Mouse (Mus musculus) forebrain, embryonic 14.5 days (tissue): Measurements from ENCODE around the gene Celf1. TPM values are rescaled to one million over a fixed set of nuclear protein-coding genes. Genes with fewer than 3 reads are reported as not detected.
A peak's percentile ranks its signal among the peaks of the same experiment; 100 is the strongest.

ENCODE experiments used
- ATAC-seq: fragments of 200-750 bp; cut with Nextera tagmentation; 2 replicates; pipeline ENCODE4 v1.8.0; 2017; ENCODE audit warnings: mild to moderate bottlenecking, moderate library complexity
- DNase-seq: peaks from one replicate; pipeline ENCODE4 v3.0.0-alpha.2; 2015; ENCODE audit warnings: low spot score
- H3K27ac ChIP-seq: fragments of 300-500 bp; sonication (generic); 2 replicates; pipeline ENCODE4 v1.5.1; 2014; ENCODE audit warnings: low read depth, mild to moderate bottlenecking, control low read depth, low read length, moderate library complexity
- H3K27me3 ChIP-seq: fragments of 300-500 bp; sonication (generic); replicated peaks from 2 replicates; pipeline ENCODE4 v1.6.1; 2014; ENCODE audit warnings: low read length, control low read depth, mixed read lengths; ENCODE audit not compliant: control insufficient read depth, insufficient read depth
- H3K36me3 ChIP-seq: fragments of 300-500 bp; sonication (generic); 2 replicates; pipeline ENCODE4 v1.6.1; 2014; ENCODE audit warnings: low read length, control low read depth; ENCODE audit not compliant: control insufficient read depth, insufficient read depth
- H3K4me1 ChIP-seq: fragments of 300-500 bp; sonication (generic); 2 replicates; pipeline ENCODE4 v1.6.1; 2014; ENCODE audit warnings: antibody characterized with exemption, low read length, control low read depth; ENCODE audit not compliant: control insufficient read depth, insufficient read depth
- H3K4me2 ChIP-seq: fragments of 300-500 bp; sonication (generic); 2 replicates; pipeline ENCODE4 v1.6.1; 2014; ENCODE audit warnings: mild to moderate bottlenecking, control low read depth, low read length
- H3K4me3 ChIP-seq: fragments of 300-500 bp; sonication (generic); 2 replicates; pipeline ENCODE4 v1.5.1; 2014; ENCODE audit warnings: low read depth, low read length, control low read depth
- H3K9ac ChIP-seq: fragments of 300-500 bp; sonication (generic); 2 replicates; pipeline ENCODE4 v1.6.1; 2014; ENCODE audit warnings: mild to moderate bottlenecking, low read length, control low read depth, moderate library complexity
- H3K9me3 ChIP-seq: fragments of 300-500 bp; sonication (generic); replicated peaks from 2 replicates; pipeline ENCODE4 v1.6.1; 2016; ENCODE audit warnings: low read length, control low read depth, mixed read lengths; ENCODE audit not compliant: control insufficient read depth
- WGBS: fragments of 180-500 bp; shearing (Covaris S2); extraction: QIAGEN DNeasy Blood & Tissue Kit; methylation state at CpG from one replicate; pipeline ENCODE4 v1.1.7; 2014; 5-methylcytosine and 5-hydroxymethylcytosine counted together
- polyA plus RNA-seq: library from polyadenylated mRNA; unstranded; fragments of >200 nt; fragmentation: Nextera tagmentation; extraction: Ambion mirVana; gene quantifications from 2 replicates; pipeline ENCODE4 v1.2.1, GENCODE M21; 2014

Gene Celf1
- polyA plus RNA-seq, 1 experiment from 2014 or later = 76.4 TPM

DNA sequence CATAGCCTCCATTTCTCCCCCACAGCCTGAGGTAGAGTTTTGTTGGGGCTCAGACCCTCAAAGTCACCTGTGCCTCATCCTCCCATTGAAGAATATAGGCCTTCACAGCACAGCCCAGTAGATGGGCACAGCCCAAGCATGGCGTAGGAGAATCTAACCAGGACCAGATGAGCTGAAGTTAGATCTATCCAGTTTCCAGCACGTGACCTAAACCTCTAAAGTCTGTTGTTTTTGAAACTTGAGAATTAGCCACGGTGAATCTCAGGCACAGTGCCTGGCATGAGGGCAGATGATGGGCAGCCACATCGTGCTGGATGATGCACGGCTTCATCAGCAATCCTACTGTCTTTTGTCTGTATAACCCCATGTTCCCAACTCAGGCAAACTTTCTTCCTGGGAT, 118.3 kb downstream of the Celf1 start:
- Histone ChIP-seq H3K27ac (no peak overlapping the region), H3K9me3 (no peaks in the 10 kb centered on the region), H3K4me1 (peaks cover 6% of the 10 kb centered on the region), H3K4me3 (no peak overlapping the region), H3K36me3 (peaks cover 82% of the 10 kb centered on the region), H3K4me2 (no peak overlapping the region), H3K27me3 (no peaks in the 10 kb centered on the region), H3K9ac (no peak overlapping the region)
- ATAC-seq (no peak), DNase-seq (no peak)
- 94% methylated on average over 5 of the region's 5 CpGs for WGBS

DNA sequence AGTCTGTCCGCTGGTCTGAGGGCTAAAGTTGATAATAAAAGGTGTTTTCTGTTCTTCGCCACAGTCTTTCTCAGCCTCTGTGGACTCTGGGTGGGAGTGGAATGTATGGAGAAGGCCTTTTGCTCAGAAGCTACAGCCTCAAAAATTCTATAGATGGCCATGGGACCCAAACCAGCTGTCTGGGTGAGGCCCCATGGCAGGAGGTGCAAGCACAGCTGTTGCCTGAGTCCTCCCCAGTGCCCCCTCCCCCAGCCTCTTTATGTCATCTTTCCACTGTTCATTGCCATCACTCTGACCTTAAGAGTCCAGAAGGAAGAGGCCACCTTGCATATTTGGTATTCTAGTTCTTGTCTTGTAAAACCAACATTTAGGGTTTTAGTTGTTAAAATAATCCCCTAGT, 119.2 kb downstream of the Celf1 start:
- WGBS = 95% methylated on average over 2 of the region's 2 CpGs
- H3K9me3 ChIP-seq = no peaks in the 10 kb centered on the region
- H3K27me3 ChIP-seq = no peaks in the 10 kb centered on the region
- peaks cover 91% of the 10 kb centered on the region for H3K36me3 ChIP-seq
- H3K9ac ChIP-seq = no peak overlapping the region
- no peak for DNase-seq
- H3K4me2 ChIP-seq = no peak overlapping the region
- no peak for ATAC-seq
- peaks cover 6% of the 10 kb centered on the region for H3K4me1 ChIP-seq
- no peak overlapping the region for H3K4me3 ChIP-seq
- no peak overlapping the region for H3K27ac ChIP-seq

DNA sequence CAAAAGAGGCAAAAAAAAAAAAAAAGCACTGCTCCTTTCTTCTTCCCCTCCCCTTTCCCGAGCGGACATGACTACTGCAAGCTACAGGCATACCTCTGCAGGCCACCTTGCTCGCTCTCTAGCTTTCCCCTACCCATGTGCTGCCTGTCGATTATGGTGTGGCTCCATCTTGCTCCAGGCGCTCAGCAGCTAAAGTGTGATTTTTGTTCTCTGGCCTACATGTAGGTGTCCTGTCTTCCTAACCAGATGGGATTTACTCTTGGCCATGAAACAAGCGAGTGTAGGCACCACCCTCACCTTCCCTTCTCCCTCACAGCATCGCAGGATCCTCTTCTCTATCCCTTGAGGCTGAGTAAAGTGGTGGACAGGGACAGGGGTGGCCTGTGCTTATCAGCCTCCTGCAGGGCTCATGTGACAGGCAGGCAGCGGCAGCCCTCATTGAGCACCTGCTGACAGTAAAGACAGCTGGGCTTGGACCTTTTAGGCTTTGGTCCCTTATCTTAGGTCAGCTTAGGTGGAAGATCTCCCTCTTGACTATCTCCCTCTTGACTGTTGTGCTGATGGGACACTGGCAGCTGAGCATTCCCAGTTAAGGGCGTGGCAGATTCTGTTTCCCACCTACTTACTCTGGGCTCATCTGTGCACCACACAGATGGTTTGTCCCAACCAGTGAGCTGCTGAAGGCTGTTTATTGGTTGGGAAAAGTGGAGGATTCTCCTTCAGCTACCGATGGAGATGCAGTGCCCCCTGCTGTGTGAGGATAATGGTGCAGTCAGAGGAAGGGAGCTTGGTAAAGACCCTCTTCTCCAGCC, 120.6 kb downstream of the Celf1 start:
- 79% methylated on average over 10 of the region's 10 CpGs for WGBS
- no peaks in the 10 kb centered on the region for H3K27me3 ChIP-seq
- no peaks in the 10 kb centered on the region for H3K9me3 ChIP-seq
- H3K9ac ChIP-seq = no peak overlapping the region
- no peak overlapping the region for H3K4me2 ChIP-seq
- H3K36me3 ChIP-seq = peaks cover 93% of the 10 kb centered on the region
- H3K4me1 ChIP-seq = no peaks in the 10 kb centered on the region
- peak; percentile 57; the same call in 1 of the 2 replicates for ATAC-seq
- H3K27ac ChIP-seq = no peak overlapping the region
- no peak overlapping the region for H3K4me3 ChIP-seq
- peak; percentile 63 for DNase-seq

DNA sequence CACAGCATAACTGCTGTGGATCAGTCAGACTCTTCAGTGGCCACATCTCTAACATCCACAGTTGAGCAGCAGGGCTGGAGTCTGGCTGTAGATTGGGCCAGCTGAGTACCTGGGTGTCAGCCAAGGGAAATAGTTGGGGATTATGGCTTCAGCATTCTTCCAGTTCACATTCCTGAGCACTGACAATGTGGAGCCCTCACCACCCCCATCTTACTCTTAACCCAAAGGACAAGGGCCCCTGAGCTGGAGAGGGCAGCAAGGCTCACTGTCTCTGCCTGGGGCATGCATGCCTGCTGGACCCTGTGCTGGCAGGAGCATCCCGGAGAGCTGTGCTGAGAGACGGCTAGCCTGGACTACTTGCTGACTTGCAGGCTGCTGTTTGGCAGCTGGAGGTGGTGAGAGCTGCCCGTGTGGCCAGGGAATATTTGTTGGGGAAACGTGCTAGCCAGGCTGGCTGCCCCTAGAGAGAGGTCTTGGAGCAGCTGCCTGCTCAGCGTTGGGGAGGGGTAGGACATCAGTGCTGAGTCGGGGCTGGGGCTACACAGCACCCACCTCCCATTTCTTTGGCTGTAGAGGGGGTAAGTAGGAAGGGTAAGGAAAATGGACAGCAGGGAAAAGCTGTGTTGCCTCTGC, 121.8 kb downstream of the Celf1 start:
- H3K9me3 ChIP-seq = no peaks in the 10 kb centered on the region
- H3K36me3 ChIP-seq = peaks cover 90% of the 10 kb centered on the region
- H3K4me2 ChIP-seq = no peak overlapping the region
- no peaks in the 10 kb centered on the region for H3K27me3 ChIP-seq
- ATAC-seq = no peak
- 90% methylated on average over 6 of the region's 6 CpGs for WGBS
- H3K4me3 ChIP-seq = no peak overlapping the region
- no peak for DNase-seq
- no peaks in the 10 kb centered on the region for H3K4me1 ChIP-seq
- no peak overlapping the region for H3K9ac ChIP-seq
- no peak overlapping the region for H3K27ac ChIP-seq

DNA sequence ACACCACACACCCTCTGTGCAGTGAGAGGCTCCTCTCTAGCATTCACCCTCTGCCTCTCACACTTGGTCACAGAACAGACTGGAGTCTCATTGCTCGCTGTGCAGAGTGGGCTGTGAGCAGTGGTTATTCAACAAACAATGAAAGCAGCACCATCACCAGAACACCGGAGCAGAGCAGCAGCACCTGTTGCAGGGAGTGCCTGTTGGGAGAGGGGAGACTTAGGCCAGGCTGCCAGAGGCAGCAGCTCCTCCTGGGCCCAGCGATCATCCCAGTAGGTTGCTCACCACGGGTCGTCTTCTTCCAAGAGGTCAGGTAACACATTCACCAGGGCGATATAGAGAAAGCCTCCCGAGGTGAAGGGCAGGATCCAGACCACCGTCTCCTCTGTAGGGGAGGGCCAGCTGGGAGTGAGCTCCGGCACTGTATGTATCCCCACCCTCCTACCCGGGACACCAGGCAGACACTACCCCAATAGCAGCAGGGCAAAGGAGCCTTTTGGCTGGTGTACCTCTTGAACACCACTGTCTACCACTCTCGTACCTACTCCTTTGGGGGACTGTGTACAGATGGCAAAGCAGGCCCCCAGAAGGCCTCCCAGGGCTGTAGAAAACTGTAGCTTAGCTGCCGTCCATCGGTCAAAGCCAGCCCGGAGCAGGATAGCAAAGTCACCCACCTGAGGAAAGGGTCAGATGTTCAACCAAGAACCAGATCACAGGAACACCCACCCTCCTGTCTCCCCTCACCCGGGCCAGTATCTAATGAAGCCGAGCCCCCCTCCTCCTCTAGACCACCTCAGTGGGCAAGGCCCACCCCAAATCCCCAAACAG, 122.8 kb downstream of the Celf1 start:
- Histone ChIP-seq H3K27me3 (no peaks in the 10 kb centered on the region), H3K9ac (no peak overlapping the region), H3K27ac (no peak overlapping the region), H3K4me3 (no peak overlapping the region), H3K4me1 (no peaks in the 10 kb centered on the region), H3K36me3 (peaks cover 80% of the 10 kb centered on the region), H3K4me2 (no peak overlapping the region), H3K9me3 (no peaks in the 10 kb centered on the region)
- 89% methylated on average over 16 of the region's 16 CpGs for WGBS
- DNase-seq (no peak), ATAC-seq (no peak)

DNA sequence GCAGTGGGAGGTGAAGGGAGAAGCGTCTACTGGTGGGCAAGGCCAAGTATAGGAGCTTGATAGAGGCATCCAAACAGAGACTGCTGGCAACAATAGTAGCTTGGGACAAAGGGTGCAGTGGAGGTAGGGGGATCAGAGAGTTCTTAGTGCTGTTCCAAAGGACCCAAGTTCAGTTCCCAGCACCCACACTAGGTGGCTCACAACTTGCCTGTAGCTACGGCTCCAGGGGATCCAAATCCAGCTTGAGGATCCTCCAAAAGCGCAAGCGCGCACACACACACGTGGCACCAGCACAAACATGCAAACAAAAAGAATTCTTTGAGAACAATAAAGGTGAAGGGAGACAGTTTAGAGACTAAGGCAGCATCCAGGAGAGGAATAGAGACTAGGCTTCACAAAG, 124.0 kb downstream of the Celf1 start:
- Histone ChIP-seq H3K4me3 (no peak overlapping the region), H3K4me2 (no peak overlapping the region), H3K9me3 (no peaks in the 10 kb centered on the region), H3K9ac (no peak overlapping the region), H3K27me3 (no peaks in the 10 kb centered on the region), H3K27ac (no peak overlapping the region), H3K4me1 (peaks cover 2% of the 10 kb centered on the region), H3K36me3 (peaks cover 67% of the 10 kb centered on the region)
- 87% methylated on average over 6 of the region's 6 CpGs for WGBS
- DNase-seq = no peak
- no peak for ATAC-seq

DNA sequence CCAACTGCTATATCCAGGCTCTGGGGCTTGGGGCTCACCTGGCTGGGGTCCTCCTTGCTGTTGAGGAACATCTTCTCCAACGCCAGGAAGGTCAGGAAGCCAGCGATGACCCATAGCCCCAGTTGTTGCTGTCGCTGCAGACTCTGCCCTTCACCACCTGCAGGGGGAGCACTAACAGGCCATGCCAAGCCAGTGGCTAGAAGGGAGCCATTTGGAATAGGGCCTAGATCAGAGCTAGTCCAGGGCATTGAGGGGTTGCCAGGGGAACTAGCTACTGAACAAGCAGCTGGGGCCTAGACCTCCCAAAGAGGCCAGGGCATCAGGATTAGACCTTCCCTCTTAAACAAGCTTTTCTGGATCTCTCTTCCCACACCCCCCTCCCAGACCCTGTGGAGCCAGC, 125.4 kb downstream of the Celf1 start:
- Histone ChIP-seq H3K27me3 (no peaks in the 10 kb centered on the region), H3K4me1 (peaks cover 7% of the 10 kb centered on the region), H3K36me3 (peaks cover 54% of the 10 kb centered on the region), H3K4me2 (no peak overlapping the region), H3K4me3 (no peak overlapping the region), H3K9me3 (no peaks in the 10 kb centered on the region), H3K27ac (no peak overlapping the region; the same call in 1 of the 2 replicates), H3K9ac (no peak overlapping the region)
- no peak for ATAC-seq
- DNase-seq = peak; percentile 60
- WGBS = 44% methylated on average over 3 of the region's 3 CpGs

DNA sequence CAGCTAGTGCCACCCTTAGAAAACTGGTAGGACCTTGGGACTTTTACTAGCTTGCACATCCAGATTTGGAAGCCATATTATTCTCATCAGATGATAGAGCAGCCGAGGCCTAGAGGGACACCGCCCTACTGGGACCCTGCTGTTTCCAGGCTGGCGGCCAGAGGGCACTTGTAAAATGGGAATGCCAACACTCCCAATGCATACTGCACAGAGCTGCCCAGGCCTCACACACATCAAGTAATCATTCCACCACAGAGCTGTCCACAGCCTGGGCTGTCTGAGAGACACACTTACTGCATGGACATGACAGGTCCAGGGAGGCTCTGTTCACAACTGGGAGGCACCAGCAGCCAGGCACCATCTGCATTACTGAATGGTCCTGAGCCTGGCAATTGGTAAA, 126.3 kb downstream of the Celf1 start:
- no peak overlapping the region for H3K27ac ChIP-seq
- 80% methylated on average over 3 of the region's 3 CpGs for WGBS
- no peaks in the 10 kb centered on the region for H3K9me3 ChIP-seq
- no peak overlapping the region for H3K9ac ChIP-seq
- H3K4me3 ChIP-seq = no peak overlapping the region
- H3K27me3 ChIP-seq = no peaks in the 10 kb centered on the region
- ATAC-seq (no peak), DNase-seq (no peak)
- H3K4me1 ChIP-seq = peaks cover 13% of the 10 kb centered on the region
- H3K4me2 ChIP-seq = no peak overlapping the region
- H3K36me3 ChIP-seq = peaks cover 45% of the 10 kb centered on the region
